In the genomic region with DNA sequence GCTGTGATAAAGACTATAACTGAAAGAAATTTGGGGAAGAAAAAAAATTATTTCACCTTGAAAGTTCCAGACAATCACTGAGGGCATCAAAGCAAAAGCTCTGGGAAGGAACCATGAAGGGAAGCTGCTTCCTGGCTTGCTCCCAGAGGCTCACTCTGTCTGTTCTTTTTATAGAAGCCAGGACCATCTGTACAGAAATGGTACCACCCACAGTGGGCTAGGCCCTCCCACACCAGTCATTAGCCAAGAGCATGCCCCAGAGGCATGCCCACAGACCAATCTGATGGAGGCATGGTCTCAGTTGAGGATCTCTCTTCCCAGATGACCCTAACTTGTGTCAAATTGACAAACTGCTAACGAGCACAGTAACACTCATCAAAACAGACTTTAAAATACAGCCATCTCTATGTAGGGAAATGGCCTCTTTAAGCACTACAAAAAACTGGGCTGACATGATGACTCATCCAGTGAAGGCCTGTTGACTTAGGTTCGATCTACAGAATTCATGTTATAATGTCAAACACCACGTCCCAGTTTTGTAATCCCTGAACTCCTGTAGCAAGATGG, we compare ENCODE assay signal across 10 mouse cellular contexts.
DNase-seq lines count a peak whose midpoint lies in the region.
"Had no signal": no experiment of that assay in that cellular context is flagged by ENCODE, and none has a peak within 500 bp of the region (broad histone marks: within the 10 kb centered on the region; RNA-seq: fewer than 3 reads in every experiment).

No protein-coding gene starts in this region.

- DNase-seq in frontal cortex, postnatal 36 days (ENCODE audit: low spot score in 2 of 2), result peak; percentile 35 to 52
- no peak for DNase-seq in frontal cortex, postnatal 10 days (ENCODE audit: low spot score in 2 of 2)
- peak; percentile 18 for DNase-seq in cerebellum, adult 9-11 months
- DNase-seq in left cerebral cortex, adult 18-20 months (ENCODE audit: low spot score in 2 of 2), result peak; percentile 33 to 43
- DNase-seq in lung, postnatal 36 days, result no peak
- no peak for DNase-seq in lung, postnatal 10 days
- no peak for DNase-seq in ovary, adult 18-20 months (ENCODE audit: low spot score)
- DNase-seq: heart, postnatal 4 days; lung, postnatal 14 days; thymus, adult 18-20 months had no signal

Comparison
In these comparisons a context has a peak if more than half of its experiments do, and no peak if none do; other contexts are left out.
1. DNase-seq: peak in frontal cortex, postnatal 36 days (2 of 2), cerebellum, adult 9-11 months (single experiment) and left cerebral cortex, adult 18-20 months (2 of 2); none in frontal cortex, postnatal 10 days (0 of 2), lung, postnatal 36 days (single experiment), lung, postnatal 10 days (single experiment) and ovary, adult 18-20 months (single experiment).